Mouse (Mus musculus) intestine, embryonic 15.5 days (tissue): ENCODE measurements at regions not wholly inside any gene's neighbourhood (a gene's known extent, or its start where the extent isn't known, plus 50 kb on each side); places are given as distances from the start of the nearest gene placed in this dataset.
A peak's percentile ranks its signal among the peaks of the same experiment; 100 is the strongest.
"Not testable (repeated sequence)": the region's sequence is repeated elsewhere in the genome, so short reads cannot be mapped to it uniquely, and the experiment has no call there.

ENCODE experiments used
- ATAC-seq: fragments of 200-750 bp; cut with Nextera tagmentation; 2 replicates; pipeline ENCODE4 v1.8.0; 2017; ENCODE audit warnings: moderate TSS enrichment, moderate library complexity
- H3K27ac ChIP-seq: fragments of 300-500 bp; sonication (generic); 2 replicates; pipeline ENCODE4 v1.5.1; 2015; ENCODE audit warnings: mild to moderate bottlenecking, inconsistent platforms
- H3K27me3 ChIP-seq: fragments of 300-500 bp; sonication (generic); replicated peaks from 2 replicates; pipeline ENCODE4 v1.6.1; 2015; ENCODE audit warnings: inconsistent platforms
- H3K36me3 ChIP-seq: fragments of 300-500 bp; sonication (generic); 2 replicates; pipeline ENCODE4 v1.6.1; 2015; ENCODE audit warnings: inconsistent platforms
- H3K4me1 ChIP-seq: fragments of 300-500 bp; sonication (generic); replicated peaks from 2 replicates; pipeline ENCODE4 v1.6.1; 2015; ENCODE audit warnings: inconsistent platforms
- H3K4me2 ChIP-seq: fragments of 300-500 bp; sonication (generic); replicated peaks from 2 replicates; pipeline ENCODE4 v1.6.1; 2015; ENCODE audit warnings: mild to moderate bottlenecking, inconsistent platforms
- H3K4me3 ChIP-seq: fragments of 300-500 bp; sonication (generic); replicated peaks from 2 replicates; pipeline ENCODE4 v1.5.1; 2015; ENCODE audit warnings: inconsistent platforms
- H3K9ac ChIP-seq: fragments of 300-500 bp; sonication (generic); 2 replicates; pipeline ENCODE4 v1.6.1; 2015; ENCODE audit warnings: inconsistent platforms
- H3K9me3 ChIP-seq: fragments of 300-500 bp; sonication (generic); 2 replicates; pipeline ENCODE4 v1.6.1; 2016; ENCODE audit warnings: inconsistent platforms
- WGBS: fragments of 180-500 bp; shearing (Covaris S2); methylation state at CpG from one replicate; pipeline ENCODE4 v1.1.7; 2015; 5-methylcytosine and 5-hydroxymethylcytosine counted together

DNA sequence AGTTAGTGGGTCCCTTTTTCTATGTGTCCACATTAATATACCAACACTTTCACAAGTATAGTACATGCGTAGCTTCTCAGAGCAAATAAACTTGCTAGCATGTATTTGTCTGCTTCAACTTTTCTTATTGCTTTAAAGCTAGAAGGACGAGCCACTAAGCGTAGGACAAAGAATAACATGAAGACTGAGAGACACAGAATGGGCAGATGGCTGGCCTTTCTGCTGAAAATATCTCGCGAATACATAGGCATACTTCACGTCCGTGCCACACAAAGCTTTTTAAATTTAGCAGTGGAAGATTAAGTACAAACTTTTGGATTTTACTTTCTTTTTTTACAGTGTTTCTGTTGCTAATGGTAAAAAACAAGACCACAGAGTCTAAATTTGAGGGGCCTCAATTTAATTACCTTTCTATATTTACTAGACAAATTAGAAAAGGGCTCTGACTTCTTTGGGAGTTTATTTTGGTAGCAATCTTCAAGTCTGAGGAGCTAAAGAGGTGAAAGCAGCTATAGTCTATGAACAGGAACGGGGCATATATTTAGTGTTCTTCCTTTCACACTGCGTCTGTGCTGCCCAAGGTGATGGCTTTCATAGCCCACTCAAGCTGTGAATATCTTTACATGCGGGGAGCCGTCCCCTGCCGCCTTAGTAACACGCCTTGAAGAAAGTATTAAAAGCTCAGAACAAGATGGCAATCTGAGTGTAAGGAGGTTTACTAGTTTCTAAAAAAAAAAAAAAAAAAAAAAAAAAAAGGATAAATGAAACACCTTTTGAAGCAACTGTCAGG is 145.7 kb upstream of the Nwd2 start:
- ATAC-seq, result no peak
- H3K9ac ChIP-seq, result no peak overlapping the region
- H3K27ac ChIP-seq, result no peak overlapping the region
- H3K9me3 ChIP-seq, result no peaks in the 10 kb centered on the region
- H3K4me1 ChIP-seq, result no peaks in the 10 kb centered on the region
- H3K4me3 ChIP-seq, result no peak overlapping the region
- WGBS, result 88% methylated on average over 13 of the region's 13 CpGs
- H3K27me3 ChIP-seq, result no peaks in the 10 kb centered on the region
- H3K36me3 ChIP-seq, result no peaks in the 10 kb centered on the region
- H3K4me2 ChIP-seq, result no peak overlapping the region

DNA sequence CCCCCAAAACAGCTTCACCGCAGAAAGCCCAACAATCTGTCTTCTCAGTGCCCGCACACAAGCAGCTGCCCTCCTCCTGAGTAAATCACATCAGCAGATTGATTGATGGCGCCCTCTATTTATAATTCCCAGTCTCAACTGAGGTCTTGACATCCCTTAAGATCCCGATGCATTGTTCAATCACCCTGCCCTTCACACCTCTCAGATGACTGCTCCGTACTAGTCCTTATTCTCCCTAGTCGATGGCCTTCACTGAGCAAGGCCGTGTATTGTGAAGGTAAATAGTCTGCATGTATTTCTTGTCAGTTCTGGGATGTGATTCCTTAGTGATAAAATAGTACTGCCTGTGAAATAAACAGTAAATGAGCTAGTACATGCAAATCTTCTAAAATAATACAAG is 114.7 kb upstream of the Nwd2 start:
- no peak overlapping the region for H3K4me3 ChIP-seq
- H3K9me3 ChIP-seq, result no peaks in the 10 kb centered on the region
- ATAC-seq, result no peak
- no peak overlapping the region for H3K27ac ChIP-seq
- no peaks in the 10 kb centered on the region for H3K27me3 ChIP-seq
- no peaks in the 10 kb centered on the region for H3K36me3 ChIP-seq
- H3K4me2 ChIP-seq, result no peak overlapping the region
- no peak overlapping the region for H3K9ac ChIP-seq
- 48% methylated on average over 7 of the region's 7 CpGs for WGBS
- no peaks in the 10 kb centered on the region for H3K4me1 ChIP-seq

DNA sequence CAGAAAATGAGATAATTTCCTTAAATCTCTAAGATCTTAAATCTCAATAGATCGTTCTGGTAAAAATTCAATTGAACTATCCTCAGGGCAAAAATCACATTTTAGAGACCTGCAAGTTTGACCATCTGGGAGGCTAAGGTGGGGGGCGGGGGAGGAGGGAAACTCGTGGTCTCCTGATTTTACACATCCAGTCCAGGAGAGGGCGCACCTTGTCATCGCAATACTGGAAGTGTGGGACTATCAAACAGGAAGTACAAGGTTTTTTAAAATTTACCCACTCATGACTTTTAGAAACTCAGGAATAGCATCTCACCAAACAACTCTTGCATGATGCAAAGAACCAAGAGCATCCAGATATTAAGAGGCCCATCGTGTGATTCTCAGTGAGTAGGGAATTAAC is 108.4 kb upstream of the Nwd2 start:
- no peaks in the 10 kb centered on the region for H3K36me3 ChIP-seq
- H3K9ac ChIP-seq, result no peak overlapping the region
- H3K9me3 ChIP-seq, result no peaks in the 10 kb centered on the region
- H3K27ac ChIP-seq, result no peak overlapping the region
- H3K4me3 ChIP-seq, result no peak overlapping the region
- H3K27me3 ChIP-seq, result no peaks in the 10 kb centered on the region
- no peak overlapping the region for H3K4me2 ChIP-seq
- no peak for ATAC-seq
- no peaks in the 10 kb centered on the region for H3K4me1 ChIP-seq
- 85% methylated on average over 6 of the region's 6 CpGs for WGBS

GRCm38 (mm10) chr5:63545482-63545881 is 103.4 kb upstream of the Nwd2 start:
- Histone ChIP-seq H3K4me2 (no peak overlapping the region), H3K9ac (no peak overlapping the region), H3K27me3 (no peaks in the 10 kb centered on the region), H3K27ac (no peak overlapping the region), H3K4me3 (no peak overlapping the region), H3K36me3 (no peaks in the 10 kb centered on the region), H3K4me1 (no peaks in the 10 kb centered on the region), H3K9me3 (no peaks in the 10 kb centered on the region)
- WGBS, result 94% methylated on average over 2 of the region's 2 CpGs
- no peak for ATAC-seq

- not testable (repeated sequence) for H3K9me3 ChIP-seq, H3K4me3 ChIP-seq, H3K4me2 ChIP-seq, H3K36me3 ChIP-seq, H3K27me3 ChIP-seq, H3K9ac ChIP-seq, H3K4me1 ChIP-seq, H3K27ac ChIP-seq, ATAC-seq
These were observed 83.0 kb upstream of the Nwd2 start for GRCm38 (mm10) chr5:63565891-63566290.

- H3K9ac ChIP-seq, result no peak overlapping the region
- H3K27ac ChIP-seq, result no peak overlapping the region
- no peak for ATAC-seq
- H3K9me3 ChIP-seq, result no peaks in the 10 kb centered on the region
- H3K4me1 ChIP-seq, result no peaks in the 10 kb centered on the region
- H3K27me3 ChIP-seq, result no peaks in the 10 kb centered on the region
- no peak overlapping the region for H3K4me2 ChIP-seq
- 95% methylated on average over 1 of the region's 1 CpGs for WGBS
- H3K36me3 ChIP-seq, result no peaks in the 10 kb centered on the region
- H3K4me3 ChIP-seq, result no peak overlapping the region
These were observed 73.5 kb upstream of the Nwd2 start for GRCm38 (mm10) chr5:63575401-63575800.

- Histone ChIP-seq H3K9me3 (no peaks in the 10 kb centered on the region), H3K36me3 (no peaks in the 10 kb centered on the region), H3K4me1 (no peaks in the 10 kb centered on the region), H3K27ac (no peak overlapping the region), H3K4me3 (no peak overlapping the region), H3K9ac (no peak overlapping the region), H3K4me2 (no peak overlapping the region), H3K27me3 (no peaks in the 10 kb centered on the region)
- 48% methylated on average over 2 of the region's 2 CpGs for WGBS
- no peak for ATAC-seq
These were observed 69.5 kb upstream of the Nwd2 start for GRCm38 (mm10) chr5:63579409-63579808.

- 70% methylated on average over 4 of the region's 4 CpGs for WGBS
- H3K9ac ChIP-seq, result no peak overlapping the region
- H3K36me3 ChIP-seq, result no peaks in the 10 kb centered on the region
- no peak overlapping the region for H3K27ac ChIP-seq
- ATAC-seq, result 0 out of 2 replicates have a peak, but pooled peaks have one; percentile 31
- no peaks in the 10 kb centered on the region for H3K4me1 ChIP-seq
- no peaks in the 10 kb centered on the region for H3K9me3 ChIP-seq
- no peaks in the 10 kb centered on the region for H3K27me3 ChIP-seq
- H3K4me2 ChIP-seq, result no peak overlapping the region
- no peak overlapping the region for H3K4me3 ChIP-seq
These were observed 61.9 kb upstream of the Nwd2 start for GRCm38 (mm10) chr5:63587051-63587450.

GRCm38 (mm10) chr5:63587855-63588254 is 61.0 kb upstream of the Nwd2 start:
- 88% methylated on average over 4 of the region's 4 CpGs for WGBS
- no peaks in the 10 kb centered on the region for H3K36me3 ChIP-seq
- H3K9ac ChIP-seq, result no peak overlapping the region
- no peak overlapping the region for H3K4me2 ChIP-seq
- H3K9me3 ChIP-seq, result no peaks in the 10 kb centered on the region
- no peak for ATAC-seq
- H3K4me3 ChIP-seq, result no peak overlapping the region
- no peaks in the 10 kb centered on the region for H3K4me1 ChIP-seq
- no peak overlapping the region for H3K27ac ChIP-seq
- no peaks in the 10 kb centered on the region for H3K27me3 ChIP-seq
